Mouse (Mus musculus): ENCODE results near the gene Wsb1. TPM values are rescaled to one million over a fixed set of nuclear protein-coding genes. Genes with fewer than 3 reads are reported as not detected.

Gene Wsb1
- polyA plus RNA-seq, 1 experiment from 2014 or later = 469 TPM

GRCm38 (mm10) chr11:79292130-79292529, 37.7 kb upstream of the Wsb1 start:
- H3K9me3 ChIP-seq (ENCODE audit: control insufficient read depth, low read length) = no peaks in the 10 kb centered on the region

GRCm38 (mm10) chr11:79291651-79292050, 37.2 kb upstream of the Wsb1 start:
- Histone ChIP-seq H3K27me3 (ENCODE audit: control insufficient read depth, insufficient read depth, low read length) (no peaks in the 10 kb centered on the region), H3K4me1 (replicated peaks; ENCODE audit: control insufficient read depth, insufficient read depth, low read length) (no peaks in the 10 kb centered on the region), H3K36me3 (ENCODE audit: control insufficient read depth, insufficient read depth, low read length) (no peaks in the 10 kb centered on the region), H3K9me3 (ENCODE audit: control insufficient read depth, low read length) (no peaks in the 10 kb centered on the region), H3K4me2 (replicated peaks; ENCODE audit: low read depth, low read length) (no peak overlapping the region), H3K4me3 (ENCODE audit: low read depth, low read length) (no peak overlapping the region), H3K27ac (ENCODE audit: low read depth, low read length) (no peak overlapping the region), H3K9ac (ENCODE audit: low read depth, low read length) (no peak overlapping the region)
- ATAC-seq (ENCODE audit: low FRiP score) (no peak), DNase-seq (ENCODE audit: low spot score) (no peak)
- WGBS = 70% methylated on average over 5 of the region's 5 CpGs

More at GRCm38 (mm10) chr11:79292130-79292529, 37.7 kb upstream of the Wsb1 start:
- Histone ChIP-seq H3K9ac (ENCODE audit: low read depth, low read length) (no peak overlapping the region), H3K4me2 (replicated peaks; ENCODE audit: low read depth, low read length) (no peak overlapping the region), H3K27ac (ENCODE audit: low read depth, low read length) (no peak overlapping the region), H3K4me3 (ENCODE audit: low read depth, low read length) (no peak overlapping the region), H3K27me3 (ENCODE audit: control insufficient read depth, insufficient read depth, low read length) (no peaks in the 10 kb centered on the region), H3K4me1 (replicated peaks; ENCODE audit: control insufficient read depth, insufficient read depth, low read length) (no peaks in the 10 kb centered on the region), H3K36me3 (ENCODE audit: control insufficient read depth, insufficient read depth, low read length) (no peaks in the 10 kb centered on the region)
- ATAC-seq (ENCODE audit: low FRiP score) = no peak
- 64% methylated on average over 3 of the region's 3 CpGs for WGBS
- no peak for DNase-seq (ENCODE audit: low spot score)

GRCm38 (mm10) chr11:79290473-79290872, 36.0 kb upstream of the Wsb1 start:
- Histone ChIP-seq H3K36me3 (ENCODE audit: control insufficient read depth, insufficient read depth, low read length) (no peaks in the 10 kb centered on the region), H3K4me2 (replicated peaks; ENCODE audit: low read depth, low read length) (no peak overlapping the region), H3K9ac (ENCODE audit: low read depth, low read length) (no peak overlapping the region), H3K4me1 (replicated peaks; ENCODE audit: control insufficient read depth, insufficient read depth, low read length) (no peaks in the 10 kb centered on the region), H3K9me3 (ENCODE audit: control insufficient read depth, low read length) (no peaks in the 10 kb centered on the region), H3K27ac (ENCODE audit: low read depth, low read length) (no peak overlapping the region), H3K27me3 (ENCODE audit: control insufficient read depth, insufficient read depth, low read length) (no peaks in the 10 kb centered on the region), H3K4me3 (ENCODE audit: low read depth, low read length) (no peak overlapping the region)
- WGBS = 46% methylated on average over 2 of the region's 2 CpGs
- no peak for ATAC-seq (ENCODE audit: low FRiP score)
- no peak for DNase-seq (ENCODE audit: low spot score)

- Histone ChIP-seq H3K27me3 (ENCODE audit: control insufficient read depth, insufficient read depth, low read length) (no peaks in the 10 kb centered on the region), H3K4me3 (ENCODE audit: low read depth, low read length) (no peak overlapping the region), H3K9me3 (ENCODE audit: control insufficient read depth, low read length) (no peaks in the 10 kb centered on the region), H3K27ac (ENCODE audit: low read depth, low read length) (no peak overlapping the region), H3K4me2 (replicated peaks; ENCODE audit: low read depth, low read length) (no peak overlapping the region), H3K36me3 (ENCODE audit: control insufficient read depth, insufficient read depth, low read length) (no peaks in the 10 kb centered on the region), H3K4me1 (replicated peaks; ENCODE audit: control insufficient read depth, insufficient read depth, low read length) (no peaks in the 10 kb centered on the region), H3K9ac (ENCODE audit: low read depth, low read length) (no peak overlapping the region)
- 87% methylated on average over 5 of the region's 5 CpGs for WGBS
- ATAC-seq (ENCODE audit: low FRiP score) (no peak), DNase-seq (ENCODE audit: low spot score) (no peak)
Measured at GRCm38 (mm10) chr11:79288913-79289640, 34.6 kb upstream of the Wsb1 start.

- Histone ChIP-seq H3K9ac (ENCODE audit: low read depth, low read length) (no peak overlapping the region), H3K4me3 (ENCODE audit: low read depth, low read length) (no peak overlapping the region), H3K4me2 (replicated peaks; ENCODE audit: low read depth, low read length) (no peak overlapping the region), H3K9me3 (ENCODE audit: control insufficient read depth, low read length) (no peaks in the 10 kb centered on the region), H3K27ac (ENCODE audit: low read depth, low read length) (no peak overlapping the region), H3K36me3 (ENCODE audit: control insufficient read depth, insufficient read depth, low read length) (no peaks in the 10 kb centered on the region), H3K4me1 (replicated peaks; ENCODE audit: control insufficient read depth, insufficient read depth, low read length) (no peaks in the 10 kb centered on the region), H3K27me3 (ENCODE audit: control insufficient read depth, insufficient read depth, low read length) (no peaks in the 10 kb centered on the region)
- no peak for ATAC-seq (ENCODE audit: low FRiP score)
- DNase-seq (ENCODE audit: low spot score) = no peak
- 82% methylated on average over 7 of the region's 7 CpGs for WGBS
Measured at GRCm38 (mm10) chr11:79288278-79288843, 33.9 kb upstream of the Wsb1 start.

GRCm38 (mm10) chr11:79287447-79287846, 33.0 kb upstream of the Wsb1 start:
- no peak for ATAC-seq (ENCODE audit: low FRiP score)

GRCm38 (mm10) chr11:79286305-79286799, 31.9 kb upstream of the Wsb1 start:
- Histone ChIP-seq H3K9me3 (ENCODE audit: control insufficient read depth, low read length) (no peaks in the 10 kb centered on the region), H3K4me3 (ENCODE audit: low read depth, low read length) (no peak overlapping the region), H3K4me1 (replicated peaks; ENCODE audit: control insufficient read depth, insufficient read depth, low read length) (no peaks in the 10 kb centered on the region), H3K9ac (ENCODE audit: low read depth, low read length) (no peak overlapping the region), H3K27me3 (ENCODE audit: control insufficient read depth, insufficient read depth, low read length) (no peaks in the 10 kb centered on the region), H3K36me3 (ENCODE audit: control insufficient read depth, insufficient read depth, low read length) (no peaks in the 10 kb centered on the region), H3K4me2 (replicated peaks; ENCODE audit: low read depth, low read length) (no peak overlapping the region), H3K27ac (ENCODE audit: low read depth, low read length) (no peak overlapping the region)
- ATAC-seq (ENCODE audit: low FRiP score) = no peak
- DNase-seq (ENCODE audit: low spot score) = no peak
- 83% methylated on average over 9 of the region's 9 CpGs for WGBS

More at GRCm38 (mm10) chr11:79287447-79287846, 33.0 kb upstream of the Wsb1 start:
- H3K9me3 ChIP-seq (ENCODE audit: control insufficient read depth, low read length) = no peaks in the 10 kb centered on the region
- no peak overlapping the region for H3K4me2 ChIP-seq (replicated peaks; ENCODE audit: low read depth, low read length)
- H3K27me3 ChIP-seq (ENCODE audit: control insufficient read depth, insufficient read depth, low read length) = no peaks in the 10 kb centered on the region
- H3K36me3 ChIP-seq (ENCODE audit: control insufficient read depth, insufficient read depth, low read length) = no peaks in the 10 kb centered on the region
- H3K4me3 ChIP-seq (ENCODE audit: low read depth, low read length) = no peak overlapping the region
- H3K27ac ChIP-seq (ENCODE audit: low read depth, low read length) = no peak overlapping the region
- H3K9ac ChIP-seq (ENCODE audit: low read depth, low read length) = no peak overlapping the region
- H3K4me1 ChIP-seq (replicated peaks; ENCODE audit: control insufficient read depth, insufficient read depth, low read length) = no peaks in the 10 kb centered on the region
- WGBS = 81% methylated on average over 6 of the region's 6 CpGs
- no peak for DNase-seq (ENCODE audit: low spot score)

- WGBS = 87% methylated on average over 4 of the region's 4 CpGs
- H3K27me3 ChIP-seq (ENCODE audit: control insufficient read depth, insufficient read depth, low read length) = no peaks in the 10 kb centered on the region
Measured at GRCm38 (mm10) chr11:79283350-79284030, 29.0 kb upstream of the Wsb1 start.

More at GRCm38 (mm10) chr11:79283350-79284030, 29.0 kb upstream of the Wsb1 start:
- Histone ChIP-seq H3K4me1 (replicated peaks; ENCODE audit: control insufficient read depth, insufficient read depth, low read length) (no peaks in the 10 kb centered on the region), H3K36me3 (ENCODE audit: control insufficient read depth, insufficient read depth, low read length) (no peaks in the 10 kb centered on the region), H3K4me2 (replicated peaks; ENCODE audit: low read depth, low read length) (no peak overlapping the region), H3K27ac (ENCODE audit: low read depth, low read length) (no peak overlapping the region), H3K4me3 (ENCODE audit: low read depth, low read length) (no peak overlapping the region), H3K9ac (ENCODE audit: low read depth, low read length) (no peak overlapping the region), H3K9me3 (ENCODE audit: control insufficient read depth, low read length) (no peaks in the 10 kb centered on the region)
- DNase-seq (ENCODE audit: low spot score) = no peak
- ATAC-seq (ENCODE audit: low FRiP score) = no peak

Measured in hindbrain, embryonic 11.5 days (tissue).